Mouse (Mus musculus): ENCODE measurements around the gene Iqgap1. TPM values are rescaled to one million over a fixed set of nuclear protein-coding genes. Genes with fewer than 3 reads are reported as not detected.
A peak's percentile ranks its signal among the peaks of the same experiment; 100 is the strongest.

The Iqgap1 gene
- polyA plus RNA-seq, 1 experiment from 2014 or later = 75.3 TPM

GRCm38 (mm10) chr7:80782155-80783109 lies 43.3 kb downstream of the Iqgap1 start:
- ATAC-seq (ENCODE audit: insufficient number of reproducible peaks, low FRiP score, low TSS enrichment, low read depth) = no peak
- no peak overlapping the region for H3K4me2 ChIP-seq (replicated peaks)
- no peaks in the 10 kb centered on the region for H3K36me3 ChIP-seq
- H3K27me3 ChIP-seq = no peaks in the 10 kb centered on the region
- no peak overlapping the region for H3K9ac ChIP-seq
- H3K27ac ChIP-seq (replicated peaks) = peak overlapping the region; percentile 45; the same call in 1 of the 2 replicates
- WGBS = 60% methylated on average over 17 of the region's 17 CpGs
- no peak overlapping the region for H3K4me3 ChIP-seq (replicated peaks)
- no peaks in the 10 kb centered on the region for H3K9me3 ChIP-seq (replicated peaks)
- peaks cover 53% of the 10 kb centered on the region for H3K4me1 ChIP-seq

GRCm38 (mm10) chr7:80781444-80782120 lies 44.2 kb downstream of the Iqgap1 start:
- no peak overlapping the region for H3K4me3 ChIP-seq (replicated peaks)
- peaks cover 51% of the 10 kb centered on the region for H3K4me1 ChIP-seq
- no peak overlapping the region for H3K9ac ChIP-seq
- WGBS = 68% methylated on average over 9 of the region's 9 CpGs
- no peaks in the 10 kb centered on the region for H3K36me3 ChIP-seq
- H3K9me3 ChIP-seq (replicated peaks) = no peaks in the 10 kb centered on the region
- no peak for ATAC-seq (ENCODE audit: insufficient number of reproducible peaks, low FRiP score, low TSS enrichment, low read depth)
- no peak overlapping the region for H3K4me2 ChIP-seq (replicated peaks)
- no peaks in the 10 kb centered on the region for H3K27me3 ChIP-seq
- H3K27ac ChIP-seq (replicated peaks) = peak overlapping the region; percentile 45; the same call in 1 of the 2 replicates

- H3K27me3 ChIP-seq = no peaks in the 10 kb centered on the region
- peaks cover 55% of the 10 kb centered on the region for H3K4me1 ChIP-seq
- 47% methylated on average over 12 of the region's 12 CpGs for WGBS
- no peaks in the 10 kb centered on the region for H3K36me3 ChIP-seq
- peak overlapping the region; percentile 29 for H3K4me2 ChIP-seq (replicated peaks)
- peak; percentile 89 for ATAC-seq (ENCODE audit: insufficient number of reproducible peaks, low FRiP score, low TSS enrichment, low read depth)
- H3K9me3 ChIP-seq (replicated peaks) = no peaks in the 10 kb centered on the region
- H3K27ac ChIP-seq (replicated peaks) = peak overlapping the region; percentile 84
- no peak overlapping the region; the same call in 1 of the 2 replicates for H3K4me3 ChIP-seq (replicated peaks)
- H3K9ac ChIP-seq = no peak overlapping the region
These were observed 46.7 kb downstream of the Iqgap1 start for GRCm38 (mm10) chr7:80778958-80779669.

GRCm38 (mm10) chr7:80778376-80778775 lies 47.4 kb downstream of the Iqgap1 start:
- H3K27me3 ChIP-seq = no peaks in the 10 kb centered on the region
- ATAC-seq (ENCODE audit: insufficient number of reproducible peaks, low FRiP score, low TSS enrichment, low read depth) = no peak
- H3K4me1 ChIP-seq = peaks cover 53% of the 10 kb centered on the region
- no peak overlapping the region for H3K4me2 ChIP-seq (replicated peaks)
- no peak overlapping the region for H3K9ac ChIP-seq
- no peaks in the 10 kb centered on the region for H3K36me3 ChIP-seq
- H3K9me3 ChIP-seq (replicated peaks) = no peaks in the 10 kb centered on the region
- peak overlapping the region; percentile 84; the same call in 1 of the 2 replicates for H3K27ac ChIP-seq (replicated peaks)
- no peak overlapping the region for H3K4me3 ChIP-seq (replicated peaks)
- 94% methylated on average over 6 of the region's 6 CpGs for WGBS

- Histone ChIP-seq H3K4me3 (replicated peaks) (no peak overlapping the region), H3K4me2 (replicated peaks) (no peak overlapping the region), H3K27ac (replicated peaks) (peak overlapping the region; percentile 34; the same call in 1 of the 2 replicates), H3K36me3 (no peaks in the 10 kb centered on the region), H3K9ac (no peak overlapping the region), H3K4me1 (peaks cover 44% of the 10 kb centered on the region), H3K27me3 (no peaks in the 10 kb centered on the region), H3K9me3 (replicated peaks) (no peaks in the 10 kb centered on the region)
- 35% methylated on average over 8 of the region's 8 CpGs for WGBS
- ATAC-seq (ENCODE audit: insufficient number of reproducible peaks, low FRiP score, low TSS enrichment, low read depth) = no peak
These were observed 48.6 kb downstream of the Iqgap1 start for GRCm38 (mm10) chr7:80777151-80777550.

- WGBS = 74% methylated on average over 3 of the region's 3 CpGs
- Histone ChIP-seq H3K9ac (no peak overlapping the region), H3K27ac (replicated peaks) (no peak overlapping the region), H3K4me2 (replicated peaks) (no peak overlapping the region), H3K9me3 (replicated peaks) (no peaks in the 10 kb centered on the region), H3K36me3 (no peaks in the 10 kb centered on the region), H3K4me3 (replicated peaks) (no peak overlapping the region), H3K4me1 (peaks cover 35% of the 10 kb centered on the region), H3K27me3 (no peaks in the 10 kb centered on the region)
- no peak for ATAC-seq (ENCODE audit: insufficient number of reproducible peaks, low FRiP score, low TSS enrichment, low read depth)
These were observed 49.7 kb downstream of the Iqgap1 start for GRCm38 (mm10) chr7:80776090-80776489.

- no peak for ATAC-seq (ENCODE audit: insufficient number of reproducible peaks, low FRiP score, low TSS enrichment, low read depth)
- H3K27me3 ChIP-seq = no peaks in the 10 kb centered on the region
- no peak overlapping the region for H3K4me3 ChIP-seq (replicated peaks)
- H3K36me3 ChIP-seq = no peaks in the 10 kb centered on the region
- 74% methylated on average over 10 of the region's 10 CpGs for WGBS
- H3K9ac ChIP-seq = no peak overlapping the region
- no peaks in the 10 kb centered on the region for H3K9me3 ChIP-seq (replicated peaks)
- peaks cover 35% of the 10 kb centered on the region for H3K4me1 ChIP-seq
- H3K27ac ChIP-seq (replicated peaks) = 0 out of 2 replicates have a peak overlapping the region, but pooled peaks have one; percentile 31
- no peak overlapping the region for H3K4me2 ChIP-seq (replicated peaks)
These were observed 50.3 kb downstream of the Iqgap1 start for GRCm38 (mm10) chr7:80775448-80775904.

- no peaks in the 10 kb centered on the region for H3K27me3 ChIP-seq
- ATAC-seq (ENCODE audit: insufficient number of reproducible peaks, low FRiP score, low TSS enrichment, low read depth) = no peak
- no peaks in the 10 kb centered on the region for H3K9me3 ChIP-seq (replicated peaks)
- H3K36me3 ChIP-seq = no peaks in the 10 kb centered on the region
- peaks cover 35% of the 10 kb centered on the region for H3K4me1 ChIP-seq
- H3K4me3 ChIP-seq (replicated peaks) = no peak overlapping the region
- 83% methylated on average over 15 of the region's 15 CpGs for WGBS
- peak overlapping the region; percentile 31; the same call in 1 of the 2 replicates for H3K27ac ChIP-seq (replicated peaks)
- no peak overlapping the region for H3K9ac ChIP-seq
- no peak overlapping the region for H3K4me2 ChIP-seq (replicated peaks)
These were observed 50.9 kb downstream of the Iqgap1 start for GRCm38 (mm10) chr7:80774615-80775447.

- H3K4me1 ChIP-seq = peaks cover 27% of the 10 kb centered on the region
- 51% methylated on average over 14 of the region's 14 CpGs for WGBS
These were observed 51.8 kb downstream of the Iqgap1 start for GRCm38 (mm10) chr7:80773834-80774614.

More at GRCm38 (mm10) chr7:80773834-80774614, 51.8 kb downstream of the Iqgap1 start:
- Histone ChIP-seq H3K36me3 (no peaks in the 10 kb centered on the region), H3K27me3 (no peaks in the 10 kb centered on the region), H3K9me3 (replicated peaks) (no peaks in the 10 kb centered on the region), H3K4me3 (replicated peaks) (no peak overlapping the region), H3K27ac (replicated peaks) (peak overlapping the region; percentile 58; the same call in 1 of the 2 replicates), H3K9ac (no peak overlapping the region), H3K4me2 (replicated peaks) (no peak overlapping the region)
- peak; percentile 45; the same call in 1 of the 2 replicates for ATAC-seq (ENCODE audit: insufficient number of reproducible peaks, low FRiP score, low TSS enrichment, low read depth)

Measured in embryonic facial prominence, embryonic 15.5 days (tissue).